Mouse (Mus musculus) brain, adult 2 months (tissue): ENCODE measurements around the gene Ifnlr1.
"Not testable (repeated sequence)": the region's sequence is repeated elsewhere in the genome, so short reads cannot be mapped to it uniquely, and the experiment has no call there.

ENCODE experiments used
- DNase-seq: peaks from one replicate; pipeline ENCODE4 v3.0.0; 2011; ENCODE audit warnings: low read depth, low spot score

Ifnlr1 gene

DNA sequence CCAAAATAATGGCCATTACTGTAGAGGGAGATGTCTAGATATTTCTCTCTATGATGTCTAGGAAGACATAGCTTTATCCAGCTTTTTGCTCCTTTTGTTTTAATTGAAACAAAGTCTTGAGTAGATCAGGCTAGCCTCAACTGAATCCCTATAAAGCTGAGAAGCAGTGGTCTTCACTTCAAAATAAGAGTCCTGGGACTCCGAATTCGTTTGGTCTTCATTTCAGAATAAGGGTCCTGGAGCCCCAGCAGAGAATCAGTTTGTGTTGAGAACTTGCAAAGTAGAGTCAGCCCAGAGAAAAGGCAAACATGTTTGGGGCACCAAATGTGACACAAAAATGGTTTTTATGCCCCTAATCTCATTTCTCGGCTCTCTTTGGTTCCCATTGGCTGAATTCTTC, 1.4 kb upstream of the Ifnlr1 start:
- no peak for DNase-seq

DNA sequence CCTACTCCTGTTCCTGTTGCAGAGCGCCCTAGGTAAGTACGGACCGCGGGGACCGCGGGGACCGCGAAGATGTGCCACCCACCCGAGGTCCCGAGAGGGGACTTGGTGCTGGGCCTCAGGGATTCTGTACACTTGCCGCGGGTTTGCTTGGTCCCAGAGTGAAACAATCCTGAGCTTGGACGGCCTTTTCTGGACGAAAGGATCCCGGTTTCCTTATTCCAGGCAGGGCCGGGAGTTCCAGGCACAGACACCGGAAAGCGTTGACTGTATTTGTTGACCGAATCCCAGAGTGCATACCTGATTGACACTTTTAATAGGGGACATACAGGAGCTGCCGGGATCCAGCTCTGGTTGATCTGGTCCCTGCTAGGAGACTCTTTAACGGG, 474 bp downstream of the Ifnlr1 start:
- DNase-seq, result no peak

DNA sequence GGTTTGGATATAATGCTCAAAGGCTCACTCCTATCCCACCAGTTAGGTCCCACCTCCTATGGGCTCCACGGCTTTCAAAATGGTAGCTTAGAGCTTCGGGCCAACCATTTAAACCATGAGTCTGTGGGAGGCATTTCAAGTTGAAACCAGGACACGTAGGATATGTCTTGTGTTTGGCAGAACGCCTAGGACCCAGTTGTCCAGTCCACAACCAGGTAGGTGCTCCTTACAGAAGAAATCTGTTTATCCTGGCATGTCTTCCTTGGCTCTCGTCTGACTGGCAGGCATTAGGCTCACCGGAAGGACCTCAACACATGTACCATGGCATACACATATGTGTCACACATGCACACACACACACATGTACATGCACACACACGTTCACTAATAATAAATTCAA, 3.7 kb downstream of the Ifnlr1 start:
- DNase-seq, result no peak

DNA sequence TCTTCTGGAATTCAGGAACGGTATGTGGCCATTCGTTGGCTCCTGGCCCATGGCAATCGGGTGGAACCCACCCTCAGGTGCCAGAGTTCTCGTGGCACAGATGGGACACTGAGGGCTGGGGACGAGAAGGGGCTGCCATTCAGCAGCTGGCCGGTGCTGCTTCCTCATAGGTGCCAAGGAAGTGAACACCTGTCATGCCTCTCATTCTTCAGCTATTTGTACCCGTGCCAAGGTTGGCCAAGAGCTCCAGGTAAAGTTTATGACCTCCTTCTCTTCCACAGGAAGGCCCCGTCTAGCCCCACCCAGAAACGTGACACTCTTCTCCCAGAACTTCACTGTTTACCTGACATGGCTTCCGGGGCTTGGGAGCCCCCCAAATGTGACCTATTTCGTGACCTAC, 4.2 kb downstream of the Ifnlr1 start:
- DNase-seq, result no peak

DNA sequence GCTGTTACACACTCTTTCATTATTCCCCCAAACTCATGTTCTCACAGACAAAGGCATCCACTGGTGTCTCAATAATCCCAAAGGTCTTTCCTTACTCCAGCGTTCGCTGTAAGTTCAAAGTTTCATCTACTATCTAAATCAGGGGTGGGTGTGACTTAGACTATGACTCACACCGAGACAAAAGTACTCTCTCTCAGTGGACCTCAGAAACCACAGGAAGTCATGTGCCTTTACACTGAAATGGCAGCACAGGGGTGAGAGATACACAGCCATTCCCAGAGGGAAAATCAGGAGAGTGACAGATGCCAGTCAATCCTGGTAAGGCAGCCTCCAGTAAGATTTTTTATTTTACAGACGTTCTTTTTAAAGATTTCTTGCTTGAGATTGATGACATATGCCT, 6.8 kb downstream of the Ifnlr1 start:
- DNase-seq, result no peak

DNA sequence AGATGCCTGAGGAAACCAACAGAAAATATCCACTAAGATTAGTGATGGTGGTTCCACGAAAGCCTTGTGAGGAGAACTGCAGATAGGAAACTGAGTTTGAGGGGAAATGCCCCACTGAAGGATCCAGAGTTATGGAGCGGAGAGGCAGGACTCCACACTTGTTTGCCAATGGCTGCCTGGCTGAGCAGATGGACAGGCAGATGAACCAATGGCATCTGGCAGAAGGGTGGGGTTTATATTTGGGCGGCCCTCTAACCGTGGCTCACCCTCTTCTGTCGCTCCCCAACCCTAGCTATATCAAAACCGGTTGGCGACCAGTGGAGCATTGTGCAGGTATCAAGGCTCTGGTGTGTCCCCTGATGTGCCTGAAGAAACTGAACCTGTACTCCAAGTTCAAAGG, 12.4 kb downstream of the Ifnlr1 start:
- DNase-seq, result peak; percentile 15

DNA sequence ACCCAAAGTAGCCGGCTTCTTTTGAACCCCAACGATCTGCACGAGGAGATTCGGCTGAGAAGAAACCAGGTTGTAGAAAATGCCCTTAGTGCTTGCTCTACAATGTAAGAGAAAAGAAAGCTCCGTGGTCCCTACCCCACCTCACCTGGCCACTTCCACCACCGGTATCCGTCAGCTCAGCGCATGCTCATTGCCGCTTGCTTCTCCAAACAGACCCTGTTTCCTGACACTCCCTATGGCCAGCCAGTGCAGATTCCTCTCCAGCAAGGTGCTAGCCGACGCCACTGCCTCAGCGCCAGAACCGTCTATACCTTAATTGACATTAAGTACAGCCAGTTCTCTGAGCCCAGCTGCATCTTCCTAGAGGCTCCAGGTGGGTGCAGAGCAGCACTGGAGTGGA, 17.4 kb downstream of the Ifnlr1 start:
- no peak for DNase-seq

DNA sequence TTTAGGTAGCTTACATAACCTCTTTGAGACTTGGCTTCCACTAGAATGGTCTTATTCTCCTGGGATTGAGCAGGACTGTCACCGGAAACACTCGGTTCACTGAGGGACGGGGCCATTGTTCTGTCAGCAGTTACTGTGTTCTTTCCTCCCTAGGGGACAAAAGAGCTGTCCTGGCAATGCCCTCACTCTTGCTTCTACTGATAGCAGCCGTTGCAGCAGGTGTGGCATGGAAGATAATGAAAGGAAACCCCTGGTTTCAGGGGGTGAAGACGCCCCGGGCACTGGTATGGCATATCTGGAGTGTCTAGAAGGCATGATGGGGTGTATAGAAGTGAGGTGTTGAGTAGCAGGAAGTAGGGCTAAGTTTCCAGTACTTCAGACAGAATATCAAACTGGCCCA, 17.9 kb downstream of the Ifnlr1 start:
- no peak for DNase-seq

DNA sequence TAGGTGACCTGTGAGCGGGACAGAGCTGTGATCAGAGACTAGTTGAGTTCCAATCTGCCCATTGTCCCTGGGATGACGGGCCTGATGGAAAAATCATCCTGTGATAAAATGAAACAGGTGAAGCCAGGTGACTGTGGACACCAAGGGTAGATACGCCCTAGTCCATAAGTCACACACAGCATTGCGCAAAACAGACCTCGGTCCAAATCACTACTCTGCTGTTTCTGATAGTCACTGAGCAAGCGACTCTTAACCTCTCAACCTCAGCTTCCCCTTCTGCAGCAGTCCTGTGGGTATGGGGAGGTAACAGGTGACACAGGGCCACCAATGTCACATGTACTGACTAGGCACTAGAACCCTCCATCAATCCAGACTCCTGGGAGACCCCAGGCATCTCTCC, 20.0 kb downstream of the Ifnlr1 start:
- DNase-seq, result no peak

DNA sequence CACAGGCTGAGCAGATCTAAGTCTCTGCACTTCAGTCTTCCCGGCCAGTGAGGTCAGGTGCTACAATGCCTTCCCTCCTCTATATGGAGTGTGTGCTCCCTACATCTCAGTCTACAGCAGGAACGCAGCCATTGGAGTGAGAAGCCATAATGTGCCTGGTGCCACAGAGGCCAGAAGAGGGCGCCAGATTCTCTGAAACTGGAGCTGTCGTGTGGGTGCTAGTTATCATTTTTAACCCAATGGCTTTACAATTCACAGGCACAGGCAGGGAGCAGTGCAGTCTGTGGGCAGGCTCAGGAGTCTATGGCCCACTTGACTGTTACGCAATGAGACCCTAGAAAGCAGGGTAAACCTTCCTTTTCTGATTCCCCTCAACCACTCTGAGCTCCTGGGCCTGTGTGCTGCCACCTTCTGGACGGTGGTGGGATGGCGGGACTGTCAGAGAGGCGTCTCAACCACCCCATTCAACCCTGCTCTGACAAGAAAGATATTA, 23.0 kb downstream of the Ifnlr1 start:
- DNase-seq, result peak; percentile 62

DNA sequence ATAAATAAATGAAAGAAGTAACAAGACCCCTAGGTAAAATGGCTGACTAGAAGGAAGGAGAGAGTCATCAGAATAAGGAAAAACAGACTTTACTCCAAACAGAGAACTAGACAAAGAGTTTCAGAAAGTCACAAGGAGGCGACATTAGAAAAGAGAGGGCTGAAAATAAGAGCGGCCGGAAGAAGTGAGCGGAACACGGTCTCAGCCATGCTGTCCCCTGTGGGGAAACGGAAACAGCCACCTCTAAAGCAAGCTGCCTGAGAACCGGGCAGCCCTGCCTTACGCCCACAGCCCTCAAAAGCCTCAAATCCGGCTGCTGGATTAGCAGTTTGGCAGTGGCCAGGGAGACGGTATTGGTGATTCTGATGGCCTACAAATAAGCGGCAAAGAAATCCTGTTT, 23.5 kb downstream of the Ifnlr1 start:
- no peak for DNase-seq

DNA sequence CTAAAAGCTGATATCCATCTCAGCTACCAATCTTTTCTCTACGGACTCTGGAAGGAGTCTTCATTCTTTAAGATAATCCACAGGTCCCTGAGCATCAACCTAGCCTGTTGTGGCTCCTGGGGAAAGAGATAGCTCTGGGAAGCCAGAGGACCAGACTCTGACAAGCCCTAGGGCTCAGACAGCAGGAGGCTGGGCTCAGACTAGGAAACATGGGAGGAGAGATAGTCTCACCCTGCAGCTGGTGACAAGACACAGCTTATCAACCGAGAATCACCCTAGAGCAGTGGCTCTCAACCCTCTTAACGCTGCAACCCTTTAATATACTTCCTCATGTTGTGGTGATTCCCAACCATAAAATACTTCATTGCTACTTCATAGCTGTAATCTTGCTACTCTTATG, 24.3 kb downstream of the Ifnlr1 start:
- DNase-seq, result no peak

DNA sequence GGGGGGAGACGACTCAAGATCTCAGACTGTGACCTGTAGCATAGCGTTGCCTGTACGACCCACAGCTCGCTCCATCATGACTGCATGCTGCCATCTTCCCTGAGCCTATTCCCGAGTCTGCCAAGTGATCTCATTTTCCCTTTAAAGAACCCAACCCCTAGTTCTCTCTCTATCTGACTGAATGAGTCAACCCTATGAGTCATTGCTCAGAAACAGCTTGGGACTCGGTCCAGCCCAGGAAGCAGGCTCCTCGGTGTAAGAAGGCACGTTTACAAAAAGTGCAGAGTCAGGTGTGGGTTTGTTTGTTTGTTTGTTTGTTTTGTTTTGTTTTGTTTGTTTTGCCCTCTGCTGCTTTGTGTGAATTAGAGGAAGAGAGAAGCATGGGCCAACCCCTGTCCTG, 28.7 kb downstream of the Ifnlr1 start:
- DNase-seq, result peak; percentile 83

DNA sequence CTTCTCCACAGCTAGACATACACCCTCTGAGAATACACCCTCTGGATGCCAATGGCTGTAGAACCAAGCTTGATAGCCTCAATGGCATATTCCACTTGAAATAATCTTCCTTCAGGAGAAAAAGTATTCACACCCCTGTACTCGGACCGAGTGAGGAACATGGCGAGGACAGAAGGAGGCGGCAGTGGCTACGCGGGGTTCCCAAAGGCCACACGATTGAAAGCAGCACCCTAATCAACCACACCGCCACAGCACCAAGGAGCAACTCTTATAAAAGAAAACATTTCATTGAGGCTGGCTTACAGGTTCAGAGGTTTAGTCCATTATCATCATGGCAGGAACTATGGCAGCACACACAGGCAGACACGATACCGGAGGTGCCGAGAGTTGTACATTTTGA, 30.4 kb downstream of the Ifnlr1 start:
- not testable (repeated sequence) for DNase-seq

DNA sequence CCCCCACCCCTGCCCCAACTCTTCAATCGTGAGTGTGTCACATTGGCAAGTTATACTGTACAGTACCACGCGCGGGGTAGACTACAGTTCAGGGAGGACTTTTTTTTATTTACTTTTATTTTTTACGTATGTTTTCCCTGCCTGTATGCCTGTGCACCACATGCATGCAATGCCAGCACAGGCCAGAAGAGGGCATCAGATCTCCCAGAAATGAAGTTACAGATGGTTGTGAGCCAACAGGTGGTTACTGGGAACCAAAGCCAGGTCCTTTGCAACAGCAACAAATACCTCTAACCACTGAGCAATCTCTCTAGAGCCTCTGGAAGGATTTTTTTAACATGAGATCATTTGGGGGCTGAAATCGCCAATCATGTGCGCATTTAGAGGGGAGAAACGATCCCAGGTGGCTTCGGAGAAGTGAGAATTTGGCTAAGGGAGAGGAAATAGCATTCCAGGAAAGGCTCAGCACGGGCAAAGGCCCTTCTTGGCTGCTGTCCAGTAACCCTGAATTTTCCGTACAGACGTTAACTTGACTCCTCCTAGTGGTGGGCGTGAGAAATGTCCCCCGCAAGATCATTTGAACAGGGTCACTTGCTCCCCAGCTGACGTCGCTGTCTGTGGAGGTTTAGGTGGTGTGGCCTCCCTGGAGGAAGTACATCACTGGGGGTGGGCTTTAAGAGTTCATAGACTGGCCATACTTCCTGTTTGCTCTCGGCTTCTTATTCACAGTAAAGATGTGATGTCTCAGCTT, 36.6 kb downstream of the Ifnlr1 start:
- no peak for DNase-seq

DNA sequence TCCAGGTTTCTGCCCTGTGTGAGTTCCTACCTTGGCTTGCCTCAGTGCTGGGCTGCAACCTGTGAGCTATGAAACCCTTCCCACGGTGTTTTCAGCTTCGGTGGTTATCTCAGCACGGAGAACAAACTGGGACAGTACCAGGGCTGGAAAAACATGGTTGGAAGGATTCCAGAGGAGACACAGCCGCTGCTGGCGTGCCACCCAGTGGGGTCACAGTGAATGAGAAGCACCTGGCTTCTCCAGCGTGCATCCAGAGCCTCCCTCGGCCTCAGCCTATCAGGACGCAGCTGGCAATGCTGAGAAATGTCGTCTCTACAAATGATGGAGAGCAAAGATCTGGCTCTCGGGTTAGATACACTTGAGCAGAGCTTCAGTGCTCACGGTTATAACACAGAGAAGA, 40.3 kb downstream of the Ifnlr1 start:
- DNase-seq, result peak; percentile 19

DNA sequence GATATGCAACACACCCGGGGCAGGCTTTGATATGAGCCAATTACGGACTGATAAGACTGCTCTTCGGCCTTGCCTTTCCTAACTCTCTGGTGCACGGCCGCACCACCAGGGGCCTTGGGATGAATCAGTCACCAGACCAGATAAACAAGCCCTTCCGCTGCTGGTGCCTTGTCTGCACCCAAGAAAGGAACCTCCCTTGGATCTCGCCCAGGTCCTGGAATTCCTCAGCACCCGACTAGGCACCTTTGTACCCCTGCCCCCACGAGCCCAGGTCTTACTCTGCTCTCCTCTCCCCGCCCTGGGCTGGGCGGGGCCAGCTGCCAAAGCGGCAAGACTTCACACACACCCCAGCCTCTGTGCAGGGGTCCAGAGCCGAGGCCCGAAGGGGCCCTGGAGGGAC, 41.7 kb downstream of the Ifnlr1 start, which contains the start of gene Il22ra1:
TSS of gene Il22ra1 (plus strand) at position 356 of the 400 bp plus-strand sequence.
- no peak for DNase-seq

DNA sequence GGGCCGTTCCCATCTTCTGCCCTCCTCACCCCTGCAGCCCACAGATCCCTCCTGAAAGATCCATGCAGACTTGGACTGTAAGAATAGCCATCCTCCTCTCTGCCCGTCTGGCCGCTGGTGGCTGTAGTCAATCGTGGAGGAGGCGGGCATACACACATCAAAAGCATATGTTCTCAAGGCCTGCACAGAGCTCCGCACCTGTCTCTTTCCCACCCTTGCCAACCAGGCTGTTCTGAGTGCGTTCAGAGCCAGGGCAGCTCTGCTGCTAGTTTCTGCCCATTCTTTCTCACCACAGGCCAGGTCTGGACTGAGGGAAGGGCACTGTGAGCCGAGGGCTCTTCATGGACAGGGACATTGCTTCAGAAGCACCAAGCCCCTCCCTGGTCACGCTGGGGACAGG, 44.1 kb downstream of the Ifnlr1 start:
- DNase-seq, result peak; percentile 76

DNA sequence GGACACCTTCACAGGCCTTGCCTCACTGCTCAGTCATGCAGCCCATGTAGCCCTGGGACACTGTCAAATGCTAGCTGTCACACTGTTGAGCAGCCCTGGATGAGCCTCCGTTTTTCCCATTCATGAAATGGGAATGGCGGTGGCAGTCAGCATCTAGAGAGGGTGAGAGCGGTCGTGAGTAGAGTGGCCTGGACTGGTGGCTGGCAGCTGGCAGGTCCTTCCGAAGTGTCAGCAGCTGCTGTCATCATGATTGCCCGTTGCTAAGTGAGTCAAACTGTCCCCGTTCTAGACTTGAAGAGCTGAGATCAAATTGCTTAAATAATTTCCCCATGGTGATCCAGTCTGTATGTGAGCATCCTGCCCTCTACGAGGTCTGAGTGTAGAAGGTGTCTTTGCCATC, 44.9 kb downstream of the Ifnlr1 start:
- no peak for DNase-seq

DNA sequence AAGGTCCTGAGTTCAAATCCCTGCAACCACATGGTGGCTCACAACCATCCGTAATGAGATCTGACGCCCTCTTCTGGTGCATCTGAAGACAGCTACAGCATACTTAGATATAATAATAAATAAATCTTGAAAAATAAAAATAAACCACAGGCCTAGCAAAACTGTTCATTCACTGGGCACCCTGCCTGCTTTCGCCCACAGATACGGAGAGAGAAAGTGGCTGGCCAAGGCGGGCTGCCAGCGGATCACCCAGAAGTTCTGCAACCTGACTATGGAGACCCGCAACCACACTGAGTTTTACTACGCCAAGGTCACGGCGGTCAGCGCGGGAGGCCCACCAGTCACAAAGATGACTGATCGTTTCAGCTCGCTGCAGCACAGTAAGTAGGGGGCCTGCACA, 47.8 kb downstream of the Ifnlr1 start:
- peak; percentile 40 for DNase-seq

DNA sequence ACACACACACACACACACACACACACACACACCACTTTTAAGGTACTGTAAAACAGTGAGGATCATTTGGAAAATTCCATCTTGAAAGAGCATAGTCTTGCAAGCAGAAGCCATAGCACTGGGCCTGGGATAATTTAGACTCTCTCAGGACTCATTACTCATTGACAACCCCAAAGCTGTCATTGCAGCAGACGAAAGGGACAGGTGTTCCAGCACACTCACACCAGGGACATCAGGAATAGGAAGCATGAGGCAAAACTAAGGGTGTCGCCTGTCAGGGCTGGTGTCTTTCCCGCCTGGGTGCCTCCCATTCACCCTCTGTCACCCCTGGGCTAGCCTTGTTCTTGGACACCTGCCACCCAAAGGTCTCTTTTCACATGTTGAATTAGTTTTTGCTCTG, 50.8 kb downstream of the Ifnlr1 start:
- no peak for DNase-seq

DNA sequence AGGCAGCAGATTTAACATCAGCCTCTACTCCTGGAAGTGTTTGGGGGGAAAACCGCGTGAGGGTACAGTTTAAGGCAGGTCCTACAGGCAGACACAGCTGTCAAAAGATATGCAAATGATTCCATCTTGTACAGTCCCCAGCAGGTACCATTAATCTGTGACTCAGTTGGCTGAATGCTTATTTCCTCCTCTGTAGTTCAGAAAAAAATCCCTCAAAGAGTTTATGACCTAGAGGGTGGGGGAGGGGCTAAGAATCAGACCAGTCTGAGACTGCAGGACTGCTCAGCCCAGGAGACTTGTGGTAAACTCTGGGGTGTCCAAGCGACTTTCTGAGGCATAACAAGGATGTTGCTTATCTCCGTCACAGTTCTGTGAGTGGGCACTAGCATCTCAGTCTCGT, 52.1 kb downstream of the Ifnlr1 start:
- no peak for DNase-seq

DNA sequence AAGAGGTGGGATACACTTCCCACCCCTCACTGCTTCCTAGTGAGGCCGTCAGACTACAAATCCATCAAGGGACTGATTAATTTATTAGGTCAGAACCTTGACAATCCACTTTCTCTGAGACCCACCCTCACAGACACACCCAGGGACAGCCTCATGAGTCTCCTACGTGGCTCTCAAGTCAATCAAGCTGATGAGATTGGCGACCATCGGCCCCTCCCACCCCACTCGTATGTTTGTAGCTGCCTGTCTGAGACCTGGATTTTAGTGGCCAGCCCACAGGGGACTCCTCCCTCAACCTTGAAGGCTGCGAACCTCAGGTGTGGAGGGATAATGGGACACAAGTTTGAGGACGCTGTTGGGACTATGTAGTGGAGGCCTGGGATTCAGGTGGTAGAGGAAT, 53.1 kb downstream of the Ifnlr1 start:
- DNase-seq, result no peak

DNA sequence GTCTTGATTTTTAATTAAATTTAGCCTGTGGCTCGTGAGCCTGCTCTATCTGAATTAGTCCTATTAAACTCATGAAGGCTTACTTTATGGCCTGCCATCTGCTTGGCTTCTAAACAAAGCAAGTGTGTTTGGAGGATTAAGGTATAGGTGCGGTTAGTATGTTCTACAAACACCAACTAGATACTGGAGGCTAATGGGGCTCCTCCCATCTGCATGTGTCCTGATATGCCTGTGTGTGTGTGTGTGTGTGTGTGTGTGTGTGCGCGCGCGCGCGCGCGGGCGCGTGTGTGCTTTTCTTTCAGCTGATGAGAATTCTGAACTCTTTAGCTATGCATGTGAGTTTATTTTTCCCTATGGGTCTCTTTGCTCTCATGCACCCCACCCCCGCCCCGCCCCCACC, 53.6 kb downstream of the Ifnlr1 start:
- DNase-seq, result no peak
